Mouse (Mus musculus): Measurements from ENCODE around the gene Klhl3. TPM values are rescaled to one million over a fixed set of nuclear protein-coding genes. Genes with fewer than 3 reads are reported as not detected.

The Klhl3 gene
- polyA plus RNA-seq, 1 experiment: not detected

GRCm38 (mm10) chr13:58010416-58010815 is 103.0 kb downstream of the Klhl3 start:
- H3K9me3 ChIP-seq (ENCODE audit: control insufficient read depth, low read length): no peaks in the 10 kb centered on the region
- TF ChIP-seq TAL1 (IDR thresholded peaks at IDR 0.05; ENCODE audit: low read length): no peak
- no peak for TF ChIP-seq GATA1 (IDR thresholded peaks at IDR 0.05; ENCODE audit: low read length)

DNA sequence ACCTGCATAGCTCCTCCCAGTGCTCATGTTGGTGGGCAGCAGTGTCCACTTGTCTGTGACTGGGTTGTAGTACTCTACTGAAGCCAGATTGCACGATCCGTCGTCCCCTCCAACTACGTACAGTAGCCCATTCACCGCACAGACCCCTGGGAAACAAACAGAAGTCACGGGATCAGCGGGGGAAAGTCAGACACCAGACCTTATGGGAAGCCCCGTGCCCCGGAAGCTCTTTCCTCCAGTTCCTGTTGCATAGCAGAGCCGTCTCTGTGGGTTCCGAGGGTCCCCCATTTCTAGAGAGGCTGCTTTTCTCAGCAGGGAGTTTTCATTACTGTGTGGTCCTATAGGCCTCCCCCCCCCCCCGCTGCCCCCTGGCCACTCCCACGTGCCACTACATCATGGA is 104.1 kb downstream of the Klhl3 start:
- TF ChIP-seq GATA1 (IDR thresholded peaks at IDR 0.05; ENCODE audit: low read length) (no peak), TAL1 (IDR thresholded peaks at IDR 0.05; ENCODE audit: low read length) (no peak)
- Histone ChIP-seq H3K4me3 (replicated peaks) (no peak overlapping the region), H3K4me1 (ENCODE audit: control insufficient read depth) (no peaks in the 10 kb centered on the region), H3K36me3 (ENCODE audit: control insufficient read depth) (no peaks in the 10 kb centered on the region; the same call in 1 of the 2 replicates), H3K9me3 (ENCODE audit: control insufficient read depth, low read length) (no peaks in the 10 kb centered on the region), H3K27me3 (ENCODE audit: control insufficient read depth) (no peaks in the 10 kb centered on the region)

More at GRCm38 (mm10) chr13:58010416-58010815, 103.0 kb downstream of the Klhl3 start:
- H3K27me3 ChIP-seq (ENCODE audit: control insufficient read depth): no peaks in the 10 kb centered on the region
- H3K36me3 ChIP-seq (ENCODE audit: control insufficient read depth): no peaks in the 10 kb centered on the region; the same call in 1 of the 2 replicates
- H3K4me3 ChIP-seq (replicated peaks): no peak overlapping the region
- no peaks in the 10 kb centered on the region for H3K4me1 ChIP-seq (ENCODE audit: control insufficient read depth)

DNA sequence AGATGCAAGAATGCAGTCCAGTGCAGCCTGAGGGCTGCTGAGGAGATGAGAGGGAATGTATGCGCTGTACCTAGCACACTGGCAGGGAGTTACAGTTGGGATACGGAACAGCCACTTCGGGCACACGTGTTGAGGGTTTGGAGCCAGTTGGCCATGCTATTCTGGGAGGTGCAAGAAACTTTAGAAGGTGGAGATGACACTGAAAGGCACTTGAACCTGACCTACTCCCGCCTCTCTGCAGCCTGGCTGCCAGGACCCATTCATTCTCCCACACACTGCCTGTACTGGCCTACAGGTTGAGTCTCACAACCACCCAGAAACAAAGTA is 105.4 kb downstream of the Klhl3 start:
- TF ChIP-seq GATA1 (IDR thresholded peaks at IDR 0.05; ENCODE audit: low read length) (no peak), TAL1 (IDR thresholded peaks at IDR 0.05; ENCODE audit: low read length) (no peak)
- H3K4me1 ChIP-seq (ENCODE audit: control insufficient read depth): no peaks in the 10 kb centered on the region
- no peaks in the 10 kb centered on the region for H3K27me3 ChIP-seq (ENCODE audit: control insufficient read depth)
- H3K9me3 ChIP-seq (ENCODE audit: control insufficient read depth, low read length): no peaks in the 10 kb centered on the region
- no peaks in the 10 kb centered on the region; the same call in 1 of the 2 replicates for H3K36me3 ChIP-seq (ENCODE audit: control insufficient read depth)
- no peak overlapping the region for H3K4me3 ChIP-seq (replicated peaks)

DNA sequence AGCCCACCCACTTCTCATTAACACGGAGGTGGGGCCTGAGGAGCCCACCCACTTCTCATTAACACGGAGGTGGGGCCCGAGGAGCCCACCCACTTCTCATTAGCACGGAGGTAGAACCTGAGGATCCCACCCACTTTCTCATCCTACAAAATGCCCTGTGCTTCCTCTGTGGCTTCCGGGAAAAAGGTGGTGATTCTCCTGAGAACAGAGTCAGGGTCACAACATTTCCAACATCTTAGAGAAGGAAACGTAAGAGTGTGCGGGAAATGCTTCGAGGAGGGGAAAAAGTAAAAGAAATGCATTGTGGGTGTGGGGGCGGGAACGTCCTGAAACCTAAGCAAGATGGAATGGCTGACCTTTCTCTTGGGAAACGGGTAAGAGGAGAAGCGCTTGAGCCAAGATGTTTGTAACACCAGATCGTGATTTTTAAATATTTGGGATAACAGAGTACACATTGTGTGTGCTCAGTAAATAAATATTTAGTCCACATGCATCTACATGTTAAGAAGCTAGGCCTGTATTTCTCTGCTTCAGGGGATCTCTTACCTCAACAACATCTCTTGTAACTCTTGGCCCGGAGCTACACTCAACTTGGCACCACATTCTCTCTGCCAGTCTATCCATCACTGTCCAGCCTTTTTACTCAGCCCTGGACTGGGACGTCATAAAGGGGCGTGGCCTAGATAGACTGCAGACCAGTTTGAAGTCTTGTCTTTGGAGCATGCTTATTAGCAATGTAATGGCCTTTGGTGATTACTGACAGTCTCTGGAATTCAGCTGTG is 105.9 kb downstream of the Klhl3 start:
- Histone ChIP-seq H3K4me3 (replicated peaks) (no peak overlapping the region), H3K9me3 (ENCODE audit: control insufficient read depth, low read length) (no peaks in the 10 kb centered on the region), H3K36me3 (ENCODE audit: control insufficient read depth) (no peaks in the 10 kb centered on the region; the same call in 1 of the 2 replicates), H3K4me1 (ENCODE audit: control insufficient read depth) (no peaks in the 10 kb centered on the region), H3K27me3 (ENCODE audit: control insufficient read depth) (no peaks in the 10 kb centered on the region)
- TF ChIP-seq GATA1 (IDR thresholded peaks at IDR 0.05; ENCODE audit: low read length): no peak
- TF ChIP-seq TAL1 (IDR thresholded peaks at IDR 0.05; ENCODE audit: low read length): no peak

DNA sequence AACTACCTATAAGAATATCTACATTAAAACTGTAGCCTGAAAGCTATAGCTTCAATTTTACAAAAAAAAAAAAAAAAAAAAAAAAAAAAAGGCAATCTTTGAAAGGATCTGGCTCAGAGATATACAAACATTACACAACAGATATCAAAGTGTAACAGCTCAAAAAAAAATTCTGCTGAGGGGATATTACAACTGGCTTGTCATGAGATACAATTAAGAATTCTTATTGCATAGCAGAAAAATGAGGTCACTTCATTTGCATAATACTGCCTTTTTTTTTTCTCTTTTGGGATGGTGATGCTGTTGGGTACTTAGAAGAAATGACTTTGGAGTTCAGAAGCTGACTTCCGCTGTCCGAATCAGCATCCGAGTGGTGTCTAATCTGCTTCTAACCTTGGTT is 111.6 kb downstream of the Klhl3 start:
- H3K4me1 ChIP-seq (ENCODE audit: control insufficient read depth): no peaks in the 10 kb centered on the region
- H3K4me3 ChIP-seq (replicated peaks): no peak overlapping the region
- no peaks in the 10 kb centered on the region for H3K36me3 ChIP-seq (ENCODE audit: control insufficient read depth)
- no peaks in the 10 kb centered on the region for H3K9me3 ChIP-seq (ENCODE audit: control insufficient read depth, low read length)
- TF ChIP-seq GATA1 (IDR thresholded peaks at IDR 0.05; ENCODE audit: low read length): no peak
- TF ChIP-seq TAL1 (IDR thresholded peaks at IDR 0.05; ENCODE audit: low read length): no peak
- H3K27me3 ChIP-seq (ENCODE audit: control insufficient read depth): no peaks in the 10 kb centered on the region

DNA sequence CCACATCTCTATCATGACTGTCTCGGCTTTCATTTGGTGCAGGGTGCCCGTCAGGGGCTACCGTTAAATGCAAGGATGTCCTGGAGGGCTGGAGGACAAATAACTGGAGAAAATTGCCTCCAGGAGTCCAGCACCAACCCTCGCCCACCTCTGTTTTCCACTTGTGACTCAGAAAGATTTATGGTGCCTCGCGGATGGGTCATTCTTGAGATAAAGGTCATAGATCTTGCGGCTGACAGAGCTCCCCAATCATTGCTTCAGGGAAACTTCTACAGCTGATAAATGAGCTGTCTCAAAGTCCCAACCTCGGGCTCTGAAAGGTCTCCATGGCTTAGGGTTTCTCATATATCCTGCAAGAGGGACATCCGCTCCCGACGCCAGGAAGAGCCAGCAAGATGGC is 116.9 kb downstream of the Klhl3 start:
- Histone ChIP-seq H3K4me1 (ENCODE audit: control insufficient read depth) (no peaks in the 10 kb centered on the region), H3K9me3 (ENCODE audit: control insufficient read depth, low read length) (no peaks in the 10 kb centered on the region), H3K27me3 (ENCODE audit: control insufficient read depth) (no peaks in the 10 kb centered on the region), H3K36me3 (ENCODE audit: control insufficient read depth) (no peaks in the 10 kb centered on the region), H3K4me3 (replicated peaks) (no peak overlapping the region)
- TF ChIP-seq GATA1 (IDR thresholded peaks at IDR 0.05; ENCODE audit: low read length): no peak
- no peak for TF ChIP-seq TAL1 (IDR thresholded peaks at IDR 0.05; ENCODE audit: low read length)

GRCm38 (mm10) chr13:57995864-57996263 is 117.5 kb downstream of the Klhl3 start:
- Histone ChIP-seq H3K9me3 (ENCODE audit: control insufficient read depth, low read length) (no peaks in the 10 kb centered on the region), H3K36me3 (ENCODE audit: control insufficient read depth) (no peaks in the 10 kb centered on the region), H3K4me1 (ENCODE audit: control insufficient read depth) (no peaks in the 10 kb centered on the region), H3K4me3 (replicated peaks) (no peak overlapping the region), H3K27me3 (ENCODE audit: control insufficient read depth) (no peaks in the 10 kb centered on the region)
- no peak for TF ChIP-seq TAL1 (IDR thresholded peaks at IDR 0.05; ENCODE audit: low read length)
- no peak for TF ChIP-seq GATA1 (IDR thresholded peaks at IDR 0.05; ENCODE audit: low read length)

DNA sequence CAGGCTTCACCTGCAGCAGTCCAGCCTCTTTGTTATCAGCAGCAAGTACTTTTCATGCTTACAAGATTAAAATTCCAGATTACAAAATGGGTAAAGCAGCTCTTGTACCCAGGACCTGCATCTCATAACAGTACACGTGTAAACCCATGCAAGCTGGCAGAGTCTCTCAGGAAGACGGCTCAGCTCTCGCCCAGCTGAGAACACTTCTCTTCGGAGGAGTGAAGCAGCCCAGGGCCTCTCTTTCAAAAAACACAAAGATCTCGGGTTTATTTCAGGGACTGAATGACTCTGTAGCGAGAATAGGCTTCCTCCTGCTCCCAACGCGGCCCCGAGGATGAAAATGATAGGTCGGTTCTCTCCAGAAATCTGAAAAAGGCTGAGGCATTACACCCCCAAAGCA is 128.8 kb downstream of the Klhl3 start:
- Histone ChIP-seq H3K4me3 (replicated peaks) (no peak overlapping the region), H3K4me1 (ENCODE audit: control insufficient read depth) (no peaks in the 10 kb centered on the region), H3K9me3 (ENCODE audit: control insufficient read depth, low read length) (no peaks in the 10 kb centered on the region), H3K27me3 (ENCODE audit: control insufficient read depth) (no peaks in the 10 kb centered on the region), H3K36me3 (ENCODE audit: control insufficient read depth) (no peaks in the 10 kb centered on the region)
- TF ChIP-seq GATA1 (IDR thresholded peaks at IDR 0.05; ENCODE audit: low read length) (no peak), TAL1 (IDR thresholded peaks at IDR 0.05; ENCODE audit: low read length) (no peak)

DNA sequence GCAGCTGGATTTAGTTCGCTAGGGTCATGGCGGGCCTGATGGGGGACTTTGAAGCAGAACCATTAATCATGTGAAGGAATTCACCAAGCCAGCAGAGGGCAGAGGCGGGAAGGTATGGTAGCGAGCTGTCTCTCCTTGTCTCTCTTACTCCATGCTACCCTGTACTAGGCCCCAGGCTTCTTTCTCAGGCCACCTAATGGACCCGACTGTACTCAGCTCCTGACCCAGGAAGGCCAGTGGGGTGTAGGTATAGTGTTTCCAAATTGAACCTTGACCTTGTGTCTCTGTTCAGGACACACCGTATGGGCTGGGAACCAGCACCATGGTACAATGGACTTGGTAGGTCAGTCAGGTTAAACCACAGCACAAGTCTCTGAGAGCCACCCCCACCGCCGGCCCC is 129.2 kb downstream of the Klhl3 start:
- TF ChIP-seq TAL1 (IDR thresholded peaks at IDR 0.05; ENCODE audit: low read length) (no peak), GATA1 (IDR thresholded peaks at IDR 0.05; ENCODE audit: low read length) (no peak)
- no peak overlapping the region for H3K4me3 ChIP-seq (replicated peaks)
- H3K36me3 ChIP-seq (ENCODE audit: control insufficient read depth): no peaks in the 10 kb centered on the region
- no peaks in the 10 kb centered on the region for H3K9me3 ChIP-seq (ENCODE audit: control insufficient read depth, low read length)
- no peaks in the 10 kb centered on the region for H3K4me1 ChIP-seq (ENCODE audit: control insufficient read depth)
- H3K27me3 ChIP-seq (ENCODE audit: control insufficient read depth): no peaks in the 10 kb centered on the region

DNA sequence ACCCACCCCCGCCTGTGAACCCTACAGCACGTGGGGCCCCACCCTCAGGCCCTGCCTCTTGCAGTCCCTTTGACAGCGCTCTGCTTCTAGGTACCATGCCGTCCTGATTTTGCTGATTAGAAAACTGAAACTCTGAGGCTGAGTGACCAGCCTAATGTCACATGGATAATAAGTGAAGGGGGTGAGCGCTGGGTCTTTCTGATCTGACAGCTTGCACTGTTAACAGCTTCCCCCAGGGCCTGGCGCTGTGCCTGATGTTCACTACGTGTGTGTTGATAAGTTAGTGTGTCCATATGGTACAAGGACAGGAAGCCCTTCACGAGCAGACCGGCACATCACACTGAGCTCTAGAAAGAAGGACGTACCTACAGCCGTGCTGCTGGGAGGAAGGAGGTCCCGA is 130.1 kb downstream of the Klhl3 start:
- Histone ChIP-seq H3K4me1 (ENCODE audit: control insufficient read depth) (no peaks in the 10 kb centered on the region), H3K4me3 (replicated peaks) (no peak overlapping the region), H3K9me3 (ENCODE audit: control insufficient read depth, low read length) (no peaks in the 10 kb centered on the region), H3K36me3 (ENCODE audit: control insufficient read depth) (no peaks in the 10 kb centered on the region), H3K27me3 (ENCODE audit: control insufficient read depth) (no peaks in the 10 kb centered on the region)
- no peak for TF ChIP-seq GATA1 (IDR thresholded peaks at IDR 0.05; ENCODE audit: low read length)
- no peak for TF ChIP-seq TAL1 (IDR thresholded peaks at IDR 0.05; ENCODE audit: low read length)

Data from erythroblast, embryonic 14.5 days (primary cell).